Mouse (Mus musculus) retina, postnatal 1 day (tissue): Measurements from ENCODE around the gene H2afy.
"Not testable (repeated sequence)": the region's sequence is repeated elsewhere in the genome, so short reads cannot be mapped to it uniquely, and the experiment has no call there.

ENCODE experiments used
- DNase-seq: peaks from one replicate; pipeline ENCODE4 v3.0.0-alpha.2; 2012

H2afy gene

DNA sequence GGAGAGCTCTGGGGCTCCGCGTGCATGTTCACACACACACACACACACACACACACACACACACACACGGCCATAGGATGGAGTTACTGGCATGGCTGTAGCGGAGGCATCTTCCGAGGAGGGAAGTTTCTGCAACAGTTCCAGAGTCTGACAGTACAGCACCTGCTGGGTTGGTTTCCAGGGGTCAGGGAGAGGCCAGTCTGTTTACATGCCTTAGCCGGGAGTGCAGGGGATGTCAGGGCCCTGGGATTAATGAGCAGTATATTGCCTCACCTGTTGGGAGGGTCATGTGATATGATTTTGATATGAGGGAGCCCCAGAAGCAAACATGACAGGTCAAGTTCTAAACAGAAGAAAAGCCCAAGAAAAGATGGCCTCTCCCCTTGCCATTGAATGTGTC, 66.5 kb downstream of the H2afy start:
- no peak for DNase-seq

- no peak for DNase-seq
Measured at GRCm38 (mm10) chr13:56068517-56068916, 67.6 kb downstream of the H2afy start.

DNA sequence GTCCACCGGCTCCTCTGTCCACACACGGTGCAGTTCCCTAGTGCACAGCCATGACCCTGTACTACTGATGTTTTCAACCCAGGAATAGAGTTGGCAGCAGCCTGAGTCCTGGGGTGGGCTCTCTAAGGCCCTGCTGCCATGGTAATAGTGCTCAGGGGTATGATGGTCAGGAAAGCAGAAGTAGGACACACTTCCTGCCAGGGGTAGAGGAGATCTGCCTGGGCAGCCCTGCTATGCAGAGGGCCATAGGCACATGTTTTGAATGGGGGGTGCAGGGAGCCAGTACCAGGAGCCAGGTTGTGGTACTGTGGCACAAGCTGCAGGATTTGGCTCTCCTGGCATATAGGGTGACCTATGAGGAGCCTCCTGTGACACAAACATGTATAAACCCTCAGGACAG, 69.3 kb downstream of the H2afy start:
- DNase-seq: no peak

DNA sequence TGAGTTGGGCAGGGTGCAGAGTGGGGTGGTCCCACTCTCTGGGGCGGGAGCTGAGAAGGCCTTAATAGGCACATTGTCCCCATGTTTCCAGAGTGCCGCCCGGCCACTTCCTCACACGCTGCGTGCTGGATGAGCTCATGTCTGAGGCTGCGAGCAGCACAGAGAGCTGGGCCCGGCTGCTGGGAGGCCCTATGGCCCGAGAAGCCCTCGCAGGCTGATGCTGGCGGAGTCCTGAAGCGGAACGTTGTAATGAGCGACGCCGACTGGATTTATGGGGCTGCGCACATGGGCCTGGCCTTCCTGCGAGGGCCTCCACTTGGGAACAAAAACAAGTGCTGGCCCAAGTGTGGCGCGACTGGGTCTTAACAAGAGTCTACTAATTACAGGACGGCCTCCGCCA, 70.0 kb downstream of the H2afy start:
- DNase-seq: peak; percentile 41

DNA sequence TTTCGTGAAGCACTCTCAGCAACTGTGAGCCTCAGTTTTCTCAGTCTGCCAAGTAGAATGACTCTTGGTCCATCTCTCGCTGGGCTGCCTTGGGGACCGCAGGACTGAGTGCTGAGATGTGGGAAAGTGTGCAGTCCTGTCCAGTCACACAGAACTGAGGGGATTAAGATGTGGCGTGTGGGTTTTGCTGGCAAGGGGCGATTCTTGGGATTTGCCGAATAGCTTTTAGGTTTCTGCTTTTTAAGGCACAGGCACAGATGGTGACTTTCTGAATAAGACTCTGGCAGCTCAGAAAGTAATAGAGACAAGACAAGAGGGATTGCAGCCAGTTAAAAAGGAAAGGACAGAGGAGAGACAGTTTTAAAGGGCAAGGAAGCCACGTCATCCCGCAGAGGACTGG, 78.4 kb downstream of the H2afy start:
- no peak for DNase-seq

DNA sequence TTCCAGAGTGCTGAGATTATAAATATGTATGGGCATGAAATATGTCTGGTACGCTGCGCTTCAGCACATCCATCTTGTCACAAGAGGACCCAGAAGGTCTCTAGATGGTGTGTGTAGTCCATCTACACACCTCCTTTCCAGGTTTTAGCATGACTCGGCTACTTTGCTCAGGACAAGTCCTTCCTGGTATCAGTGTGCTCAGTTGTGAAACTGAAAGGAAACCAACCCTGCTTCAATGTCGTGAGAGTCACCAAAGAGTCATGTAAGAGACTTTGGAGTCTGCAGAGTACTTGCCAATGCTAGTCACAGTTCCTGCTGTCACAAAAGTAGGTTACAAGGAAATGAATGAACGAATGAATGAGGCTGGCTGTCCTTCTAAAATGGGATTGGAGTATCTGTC, 80.4 kb downstream of the H2afy start:
- DNase-seq: no peak

GRCm38 (mm10) chr13:56054089-56054488, 82.1 kb downstream of the H2afy start:
- DNase-seq: peak; percentile 39

DNA sequence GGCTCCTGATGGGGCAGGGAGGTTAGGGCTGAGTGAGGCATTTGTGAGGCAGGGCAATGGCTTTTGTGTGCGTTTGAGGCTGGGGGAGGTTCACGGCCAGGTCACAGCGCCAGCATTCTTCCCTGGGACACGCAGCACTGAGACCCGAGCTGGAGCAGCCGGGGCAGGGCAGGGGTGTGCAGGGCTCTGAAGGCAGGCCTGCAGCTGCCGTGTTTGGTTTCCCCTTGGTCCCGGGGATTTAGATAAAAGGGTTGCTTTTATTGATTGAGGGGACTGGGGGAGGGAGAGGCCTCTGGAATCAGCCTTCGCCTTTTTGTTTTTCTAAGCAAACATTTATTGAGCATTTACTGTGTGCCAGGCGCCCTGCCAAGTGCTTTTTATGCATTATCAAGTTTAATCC, 83.4 kb downstream of the H2afy start:
- DNase-seq: no peak

DNA sequence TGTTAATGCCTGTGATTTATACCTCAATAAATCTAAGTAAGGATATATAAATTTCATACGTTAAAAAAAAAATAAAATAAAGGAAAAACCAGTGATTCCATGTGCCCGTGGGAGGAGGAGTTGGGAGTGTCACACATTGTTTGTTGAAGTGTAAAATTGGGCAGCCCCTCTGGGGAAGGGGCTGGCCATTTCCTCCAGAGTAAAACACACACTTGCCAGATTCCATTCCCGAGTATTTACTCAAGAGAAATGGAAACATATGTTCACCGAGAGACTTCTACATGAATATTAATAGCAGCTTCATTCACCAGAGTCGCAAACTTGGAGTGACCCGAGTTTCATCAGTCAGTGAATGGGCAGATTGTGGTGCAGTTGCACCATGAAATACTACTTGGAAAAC, 85.9 kb downstream of the H2afy start:
- DNase-seq: no peak

DNA sequence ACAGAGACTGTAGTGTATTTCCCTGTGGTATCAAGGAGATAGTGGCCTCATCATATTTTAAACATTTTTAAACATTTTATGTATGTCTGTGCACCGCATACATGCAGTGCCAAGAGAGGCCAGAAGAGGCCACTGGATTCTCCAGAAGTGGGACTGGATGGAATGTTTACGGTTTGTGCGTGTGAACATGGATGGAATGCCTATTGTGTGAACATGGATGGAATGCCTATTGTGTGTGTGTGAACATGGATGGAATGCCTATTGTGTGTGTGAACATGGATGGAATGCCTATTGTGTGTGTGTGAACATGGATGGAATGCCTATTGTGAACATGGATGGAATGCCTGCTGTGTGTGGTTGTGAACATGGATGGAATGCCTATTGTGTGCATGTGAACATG, 93.9 kb downstream of the H2afy start:
- DNase-seq: no peak

GRCm38 (mm10) chr13:56040621-56041020, 95.5 kb downstream of the H2afy start:
- no peak for DNase-seq

GRCm38 (mm10) chr13:56039610-56040371, 96.4 kb downstream of the H2afy start:
- DNase-seq: no peak

GRCm38 (mm10) chr13:56029006-56029405, 107.2 kb downstream of the H2afy start:
- DNase-seq: no peak

GRCm38 (mm10) chr13:56027996-56028395, 108.2 kb downstream of the H2afy start:
- not testable (repeated sequence) for DNase-seq

DNA sequence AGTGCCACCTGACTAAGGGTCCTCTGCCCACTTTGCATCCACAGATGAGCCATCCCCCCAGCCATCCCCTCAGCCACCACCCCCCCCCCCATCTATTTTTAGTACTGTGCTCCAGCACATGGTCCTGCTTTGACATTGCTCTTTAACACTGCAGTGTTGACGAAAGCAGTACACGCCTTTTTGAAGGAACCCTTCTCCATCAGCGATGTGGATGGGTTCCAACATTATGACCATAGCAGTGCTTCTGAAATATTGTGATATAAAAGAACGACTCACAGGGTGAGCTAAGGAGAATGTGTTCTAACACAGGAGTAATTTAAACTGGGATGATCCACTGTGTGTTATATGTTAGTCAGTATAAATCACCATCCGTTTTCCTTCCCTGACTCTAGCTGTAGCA, 109.5 kb downstream of the H2afy start:
- no peak for DNase-seq

DNA sequence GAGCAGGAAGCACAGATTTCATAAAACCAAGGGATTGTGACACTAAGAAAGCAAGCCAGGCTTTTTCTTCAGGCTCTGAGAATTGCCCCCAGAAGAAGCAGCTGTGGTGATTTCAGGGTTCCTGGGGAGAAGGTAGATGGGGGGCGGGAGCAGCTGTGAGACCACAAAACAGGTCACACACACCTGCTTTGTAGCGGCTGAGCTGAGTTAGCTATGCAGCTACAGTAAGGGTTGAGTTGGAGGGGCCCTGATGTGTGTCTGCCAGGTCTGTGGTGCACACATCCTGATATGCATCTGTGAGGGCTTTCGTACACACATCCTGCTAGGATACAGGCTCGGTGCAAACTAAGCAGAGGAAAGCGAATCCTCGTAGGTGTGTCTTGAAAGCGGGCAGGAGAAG, 110.1 kb downstream of the H2afy start:
- no peak for DNase-seq

- DNase-seq: no peak
Measured at GRCm38 (mm10) chr13:56025027-56025410, 111.1 kb downstream of the H2afy start.

- no peak for DNase-seq
Measured at GRCm38 (mm10) chr13:56024410-56025026, 111.6 kb downstream of the H2afy start.
